Mouse (Mus musculus) hindlimb bud, embryonic 11.5 days (tissue): ENCODE results near the gene Gm10974.

Experiments
- DNase-seq: peaks from one replicate; pipeline ENCODE4 v3.0.0-alpha.2; 2012; ENCODE audit warnings: low read depth, low spot score; ENCODE audit errors: extremely low spot score

Gm10974 gene

GRCm38 (mm10) chr7:66358461-66358860, 7.2 kb upstream of the Gm10974 start:
- DNase-seq = no peak

- DNase-seq = no peak
Observed at GRCm38 (mm10) chr7:66359044-66359443, 6.7 kb upstream of the Gm10974 start.

DNA sequence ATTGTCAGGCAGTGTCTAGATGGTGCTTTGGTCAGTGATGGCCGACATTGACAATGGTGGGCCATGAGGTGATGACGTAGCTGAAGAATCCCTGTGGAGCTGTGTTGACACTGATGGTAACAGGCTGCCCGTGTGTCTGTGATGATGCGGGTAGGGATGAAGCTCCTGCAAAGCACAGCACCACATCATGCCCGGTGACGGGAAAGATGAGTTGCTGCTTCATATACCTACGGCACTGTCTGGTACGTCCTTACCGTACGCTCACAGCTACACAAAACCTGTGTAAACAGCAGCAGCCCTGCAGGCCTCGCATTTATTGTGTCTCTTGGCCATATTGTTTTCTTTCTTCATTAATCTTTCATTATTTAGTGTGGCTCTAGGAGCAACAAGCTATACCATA, 1.2 kb upstream of the Gm10974 start:
- DNase-seq = no peak

- DNase-seq = no peak
Observed at GRCm38 (mm10) chr7:66365411-66365810, 294 bp upstream of the Gm10974 start.

GRCm38 (mm10) chr7:66369071-66369933, 3.6 kb downstream of the Gm10974 start:
- DNase-seq = no peak

DNA sequence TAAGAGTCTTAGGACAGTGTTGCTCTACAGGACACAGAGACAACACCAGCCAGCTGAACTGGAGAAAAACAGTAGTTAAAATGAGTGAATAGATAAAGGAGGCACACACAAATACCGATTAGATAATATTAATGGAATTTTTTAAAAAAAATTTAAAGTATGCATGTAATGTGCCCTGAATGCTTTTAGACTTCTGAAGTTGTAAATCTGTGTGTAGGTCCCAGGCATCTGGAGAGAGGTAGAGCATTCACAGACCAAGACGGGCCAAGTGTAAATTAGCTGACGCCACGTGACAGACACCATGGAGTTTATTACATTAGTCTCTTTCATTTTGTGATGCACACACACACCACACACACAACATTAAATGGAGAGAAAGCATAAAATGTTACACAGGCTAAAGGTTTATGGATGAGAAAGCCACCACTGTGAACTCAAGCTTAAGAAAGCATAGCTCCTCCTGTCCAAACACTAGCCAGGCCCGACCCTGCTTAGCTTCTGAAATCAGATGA, 4.3 kb downstream of the Gm10974 start:
- no peak for DNase-seq

DNA sequence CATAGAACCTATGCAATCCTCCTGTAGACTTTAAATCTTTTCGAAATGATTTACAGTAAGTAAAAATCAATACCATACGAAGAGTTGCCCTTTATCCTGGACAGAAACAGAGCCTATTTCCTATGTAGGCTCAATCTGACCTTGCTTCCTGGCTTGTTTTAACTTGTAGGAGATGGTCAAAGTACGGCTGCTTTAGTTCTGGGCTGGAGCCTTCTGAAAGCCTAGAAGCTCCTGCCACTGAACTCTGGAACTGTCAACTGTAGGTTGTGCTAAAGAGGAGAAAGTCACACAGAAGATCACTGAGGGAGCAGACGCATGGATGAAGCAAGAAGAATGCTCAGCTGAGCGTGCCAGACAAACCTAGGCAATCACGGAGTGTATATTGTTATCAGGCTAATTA, 5.3 kb downstream of the Gm10974 start:
- DNase-seq = no peak

DNA sequence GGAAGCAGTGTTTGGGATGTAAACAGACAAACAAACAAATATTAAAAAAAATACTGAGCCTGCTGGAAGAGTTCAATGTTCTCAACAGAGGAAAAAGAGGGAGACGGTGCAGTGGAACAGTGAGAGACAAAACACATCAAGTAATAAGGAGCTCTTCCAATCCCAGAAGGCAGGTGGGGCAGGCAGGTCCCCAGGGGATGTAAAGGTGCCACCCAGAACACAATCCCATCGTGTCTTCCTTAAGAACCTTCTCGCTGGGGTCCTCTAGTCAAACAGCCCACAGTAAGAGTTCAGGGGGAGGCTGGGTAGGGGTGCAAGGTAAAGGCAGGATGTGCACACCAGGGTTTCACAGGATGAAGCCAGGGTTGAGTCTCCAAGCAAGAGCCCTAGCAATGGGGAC, 7.7 kb downstream of the Gm10974 start:
- no peak for DNase-seq

GRCm38 (mm10) chr7:66375736-66376135, 10.0 kb downstream of the Gm10974 start:
- DNase-seq = no peak

- DNase-seq = no peak
Observed at GRCm38 (mm10) chr7:66376560-66376959, 10.9 kb downstream of the Gm10974 start.

DNA sequence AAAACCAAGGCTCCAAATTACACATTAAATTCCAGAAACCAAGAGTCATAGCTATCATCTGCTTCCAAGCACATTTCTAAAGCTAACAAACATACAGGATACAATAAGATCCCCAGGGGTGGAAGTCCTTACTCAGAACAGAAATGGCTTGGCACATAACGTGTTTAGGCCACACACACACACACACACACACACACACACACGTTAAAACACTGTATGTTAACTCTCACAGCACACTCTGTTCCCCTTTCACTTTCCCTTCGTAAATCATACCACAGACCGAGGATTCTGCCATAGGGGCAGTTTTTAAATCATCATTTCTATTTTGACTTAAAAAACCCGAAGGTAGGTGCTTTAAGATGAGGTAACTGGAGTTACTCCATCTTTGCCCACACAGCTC, 18.5 kb downstream of the Gm10974 start:
- DNase-seq = no peak

DNA sequence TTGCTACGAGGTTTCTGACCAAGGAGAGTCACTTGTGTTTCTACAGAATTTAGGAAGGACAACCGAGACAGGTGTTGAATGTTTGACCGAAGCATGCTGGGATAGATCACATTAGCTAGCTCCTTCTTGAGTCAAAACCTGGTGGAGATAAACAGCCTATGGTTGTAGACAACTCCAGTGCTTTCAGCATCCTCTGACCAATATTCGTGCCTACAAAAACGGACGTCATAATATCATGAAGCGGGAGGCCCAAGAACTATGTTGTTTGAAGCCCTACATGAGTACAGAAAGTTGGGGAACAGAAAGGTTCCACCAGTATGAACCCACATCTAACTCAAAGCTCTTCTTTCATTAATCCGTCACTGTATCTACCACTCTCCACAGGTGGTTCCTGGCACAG, 19.2 kb downstream of the Gm10974 start:
- no peak for DNase-seq

GRCm38 (mm10) chr7:66385826-66386225, 20.1 kb downstream of the Gm10974 start:
- no peak for DNase-seq

DNA sequence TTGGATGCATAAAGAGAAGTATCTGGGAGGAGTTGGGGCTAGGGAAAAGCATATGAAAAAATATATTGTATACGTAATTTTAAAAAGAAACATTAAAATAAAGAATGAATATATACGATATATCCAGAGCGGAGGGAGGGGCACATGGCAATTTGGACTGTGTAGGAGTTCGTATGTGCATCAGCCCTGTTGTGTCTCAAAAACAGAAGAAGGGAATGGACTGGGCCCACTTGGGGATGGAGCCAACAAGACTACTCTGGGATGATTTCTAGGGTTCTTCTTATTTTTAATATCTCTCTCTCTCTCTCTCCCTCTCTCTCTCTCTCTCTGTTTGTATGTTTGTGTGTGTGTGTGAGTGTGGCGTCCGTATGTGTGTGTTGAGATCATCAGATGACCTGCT, 20.7 kb downstream of the Gm10974 start:
- no peak for DNase-seq

GRCm38 (mm10) chr7:66387419-66387812, 21.7 kb downstream of the Gm10974 start:
- DNase-seq = no peak

GRCm38 (mm10) chr7:66387813-66388521, 22.3 kb downstream of the Gm10974 start, which contains the start of gene Lrrk1:
Gene Lrrk1 (minus strand): TSS chr7:66388350.
- no peak for DNase-seq

DNA sequence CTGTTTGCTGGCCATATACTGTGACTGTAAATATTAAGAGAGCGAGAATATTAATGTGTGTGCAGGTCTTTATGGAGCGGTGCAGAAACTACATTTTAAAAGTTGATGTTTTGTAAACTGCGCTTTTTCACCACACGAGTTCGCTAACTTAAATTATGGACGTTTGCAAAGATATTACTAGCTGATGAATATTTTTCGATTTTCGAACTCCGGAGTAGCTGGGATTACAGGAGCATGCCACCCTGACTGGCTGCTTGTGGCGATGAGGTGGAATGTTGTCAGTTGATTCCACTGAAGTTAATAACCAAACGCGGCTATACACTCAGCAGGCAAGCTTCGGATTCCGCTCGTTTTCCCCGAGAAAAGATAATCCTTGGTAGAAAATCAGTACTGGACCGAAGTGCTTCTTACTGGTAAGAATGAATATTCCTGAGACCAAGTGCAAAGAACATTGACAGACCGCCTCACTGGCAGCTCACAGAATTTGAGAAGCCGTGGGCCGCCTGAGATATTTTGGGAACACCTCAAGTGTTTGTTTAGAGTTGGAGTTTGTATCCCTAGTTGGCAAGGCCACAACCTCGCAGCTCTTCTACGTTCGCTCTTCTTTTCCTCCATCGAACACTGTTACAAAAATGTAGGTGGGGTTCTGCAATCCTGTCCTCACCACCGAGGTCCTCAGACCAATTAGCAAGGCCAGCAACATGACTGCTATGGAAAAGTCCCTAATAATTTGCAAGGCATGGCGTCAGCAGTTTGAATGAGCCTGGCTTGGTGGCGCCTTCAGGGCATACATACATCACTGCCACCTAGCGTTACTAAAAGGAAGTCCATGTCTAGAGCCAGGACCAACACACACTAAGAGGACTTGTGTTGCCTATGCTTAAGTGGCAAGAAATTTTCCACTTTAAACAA, 23.2 kb downstream of the Gm10974 start:
- DNase-seq = peak; percentile 69

DNA sequence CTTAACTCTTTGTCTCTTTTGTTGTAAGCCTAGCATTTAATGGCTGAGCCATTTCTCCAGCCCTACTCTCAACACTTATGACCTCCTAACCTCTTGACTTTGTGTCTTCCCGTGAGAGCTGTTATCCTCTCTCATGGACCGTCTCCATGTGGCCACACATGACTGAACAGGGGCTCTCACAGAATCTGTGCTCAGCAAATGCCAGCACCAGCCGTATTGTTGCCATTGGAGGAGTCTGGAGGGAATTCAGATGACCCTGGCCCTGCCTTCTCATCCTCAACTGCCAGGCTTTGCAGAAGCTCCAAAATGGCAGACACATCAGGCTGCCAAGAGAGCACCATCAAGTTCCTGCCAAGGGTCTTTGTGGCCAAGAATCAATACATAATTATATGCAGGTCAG, 31.6 kb downstream of the Gm10974 start:
- no peak for DNase-seq

GRCm38 (mm10) chr7:66401605-66402004, 35.9 kb downstream of the Gm10974 start:
- no peak for DNase-seq

DNA sequence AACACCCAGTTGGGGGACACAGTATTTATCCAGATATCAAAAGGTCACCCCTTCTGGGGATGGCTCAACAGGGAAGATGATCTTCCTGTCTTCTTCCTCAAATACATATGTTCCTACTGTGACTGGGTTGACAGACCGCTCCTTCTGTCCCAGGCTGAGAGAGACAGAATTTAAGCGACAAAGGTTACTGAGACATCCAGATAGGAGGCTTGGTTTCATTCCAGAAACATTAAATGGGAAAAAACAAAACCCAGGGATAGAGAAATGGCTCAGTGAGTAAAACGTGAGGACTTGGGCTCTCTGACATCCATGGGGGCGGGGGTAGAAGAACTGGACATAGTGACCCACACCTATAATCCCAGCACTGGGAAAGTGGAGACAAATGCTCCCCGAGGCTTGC, 37.2 kb downstream of the Gm10974 start:
- DNase-seq = no peak

GRCm38 (mm10) chr7:66404141-66404540, 38.4 kb downstream of the Gm10974 start:
- DNase-seq = no peak
